Mouse (Mus musculus): ENCODE data around the gene Pou4f2. TPM values are rescaled to one million over a fixed set of nuclear protein-coding genes. Genes with fewer than 3 reads are reported as not detected.

The Pou4f2 gene
- polyA plus RNA-seq, 1 experiment from 2014 or later, result 5.3 TPM

DNA sequence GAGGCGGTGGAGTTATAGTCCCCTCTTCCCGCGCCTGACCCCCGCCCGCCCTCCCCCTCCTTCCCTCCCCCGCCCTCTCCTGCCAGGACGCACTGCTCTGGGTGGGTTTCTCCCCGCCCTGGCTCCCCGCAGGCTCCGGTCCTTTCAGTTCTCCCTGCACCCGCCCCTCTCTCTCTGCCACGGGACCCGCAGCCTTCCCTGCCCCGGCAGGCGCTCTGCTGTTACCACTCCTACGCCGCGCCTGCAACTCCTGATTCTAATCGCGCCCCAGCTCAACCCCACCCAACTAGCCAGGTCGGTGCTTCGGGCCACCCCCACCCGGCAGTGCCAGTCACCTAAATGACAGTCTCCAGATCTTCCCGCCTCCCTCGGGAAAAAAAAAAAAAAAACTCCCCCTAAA lies 216 bp upstream of the Pou4f2 start:
- peaks cover 26% of the 10 kb centered on the region for H3K27me3 ChIP-seq (replicated peaks; ENCODE audit: control insufficient read depth, insufficient read depth, low read length)
- no peaks in the 10 kb centered on the region for H3K36me3 ChIP-seq (ENCODE audit: control insufficient read depth, insufficient read depth, low read length)
- peak overlapping the region; percentile 61 for H3K9ac ChIP-seq (ENCODE audit: low read depth, low read length)
- H3K27ac ChIP-seq (ENCODE audit: low read depth, low read length), result no peak overlapping the region
- no peaks in the 10 kb centered on the region for H3K9me3 ChIP-seq (ENCODE audit: control insufficient read depth, low read length)
- peak overlapping the region; percentile 52 for H3K4me3 ChIP-seq (ENCODE audit: low read length)
- H3K4me2 ChIP-seq (ENCODE audit: low read length), result peak overlapping the region; percentile 90
- 2% methylated on average over 13 of the region's 25 CpGs for WGBS
- peak; percentile 37 for ATAC-seq
- peaks cover 26% of the 10 kb centered on the region for H3K4me1 ChIP-seq (ENCODE audit: control insufficient read depth, insufficient read depth, low read depth, low read length)

- Histone ChIP-seq H3K36me3 (ENCODE audit: control insufficient read depth, insufficient read depth, low read length) (no peaks in the 10 kb centered on the region), H3K27ac (ENCODE audit: low read depth, low read length) (no peak overlapping the region), H3K4me1 (ENCODE audit: control insufficient read depth, insufficient read depth, low read depth, low read length) (peaks cover 26% of the 10 kb centered on the region), H3K4me3 (ENCODE audit: low read length) (peak overlapping the region; percentile 52), H3K9me3 (ENCODE audit: control insufficient read depth, low read length) (no peaks in the 10 kb centered on the region), H3K9ac (ENCODE audit: low read depth, low read length) (peak overlapping the region; percentile 61; the same call in 1 of the 2 replicates), H3K27me3 (replicated peaks; ENCODE audit: control insufficient read depth, insufficient read depth, low read length) (peaks cover 30% of the 10 kb centered on the region), H3K4me2 (ENCODE audit: low read length) (peak overlapping the region; percentile 90)
- 2% methylated on average over 18 of the region's 18 CpGs for WGBS
- no peak for ATAC-seq
These were observed 853 bp downstream of the Pou4f2 start for GRCm38 (mm10) chr8:78435624-78435960.

- peaks cover 30% of the 10 kb centered on the region for H3K27me3 ChIP-seq (replicated peaks; ENCODE audit: control insufficient read depth, insufficient read depth, low read length)
- no peak overlapping the region for H3K9ac ChIP-seq (ENCODE audit: low read depth, low read length)
- no peak for ATAC-seq
- H3K4me1 ChIP-seq (ENCODE audit: control insufficient read depth, insufficient read depth, low read depth, low read length), result peaks cover 26% of the 10 kb centered on the region
- under 1% methylated on average over 62 of the region's 62 CpGs for WGBS
- peak overlapping the region; percentile 52 for H3K4me3 ChIP-seq (ENCODE audit: low read length)
- peak overlapping the region; percentile 90 for H3K4me2 ChIP-seq (ENCODE audit: low read length)
- H3K36me3 ChIP-seq (ENCODE audit: control insufficient read depth, insufficient read depth, low read length), result no peaks in the 10 kb centered on the region
- no peak overlapping the region; the same call in 1 of the 2 replicates for H3K27ac ChIP-seq (ENCODE audit: low read depth, low read length)
- no peaks in the 10 kb centered on the region for H3K9me3 ChIP-seq (ENCODE audit: control insufficient read depth, low read length)
These were observed 1.4 kb downstream of the Pou4f2 start for GRCm38 (mm10) chr8:78434823-78435623.

DNA sequence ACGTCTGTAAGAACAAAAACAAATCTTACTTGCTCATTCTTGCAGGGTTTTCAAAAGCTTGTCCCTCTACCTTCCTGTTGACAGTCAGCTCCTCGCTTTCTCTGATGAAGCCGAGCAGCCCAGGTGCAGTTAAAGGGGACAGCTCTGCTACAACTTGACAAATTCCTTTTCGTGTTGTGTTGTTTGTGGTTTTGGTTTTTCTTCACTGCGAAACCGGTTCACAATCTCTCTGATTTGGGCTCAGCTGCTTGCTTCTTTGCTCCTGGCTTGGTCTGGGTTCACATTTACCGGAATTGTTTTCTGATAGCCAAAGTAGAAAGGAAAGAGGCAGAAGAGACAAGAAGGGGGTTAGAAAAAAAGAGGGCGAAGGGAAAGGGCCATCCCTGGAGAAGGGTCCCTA lies 2.1 kb downstream of the Pou4f2 start:
- no peaks in the 10 kb centered on the region for H3K9me3 ChIP-seq (ENCODE audit: control insufficient read depth, low read length)
- no peak overlapping the region for H3K9ac ChIP-seq (ENCODE audit: low read depth, low read length)
- H3K36me3 ChIP-seq (ENCODE audit: control insufficient read depth, insufficient read depth, low read length), result no peaks in the 10 kb centered on the region
- no peak overlapping the region for H3K27ac ChIP-seq (ENCODE audit: low read depth, low read length)
- peaks cover 26% of the 10 kb centered on the region for H3K4me1 ChIP-seq (ENCODE audit: control insufficient read depth, insufficient read depth, low read depth, low read length)
- peak overlapping the region; percentile 43 for H3K4me2 ChIP-seq (ENCODE audit: low read length)
- peak overlapping the region; percentile 52 for H3K4me3 ChIP-seq (ENCODE audit: low read length)
- no peak for ATAC-seq
- H3K27me3 ChIP-seq (replicated peaks; ENCODE audit: control insufficient read depth, insufficient read depth, low read length), result peaks cover 31% of the 10 kb centered on the region
- WGBS, result 2% methylated on average over 8 of the region's 8 CpGs

DNA sequence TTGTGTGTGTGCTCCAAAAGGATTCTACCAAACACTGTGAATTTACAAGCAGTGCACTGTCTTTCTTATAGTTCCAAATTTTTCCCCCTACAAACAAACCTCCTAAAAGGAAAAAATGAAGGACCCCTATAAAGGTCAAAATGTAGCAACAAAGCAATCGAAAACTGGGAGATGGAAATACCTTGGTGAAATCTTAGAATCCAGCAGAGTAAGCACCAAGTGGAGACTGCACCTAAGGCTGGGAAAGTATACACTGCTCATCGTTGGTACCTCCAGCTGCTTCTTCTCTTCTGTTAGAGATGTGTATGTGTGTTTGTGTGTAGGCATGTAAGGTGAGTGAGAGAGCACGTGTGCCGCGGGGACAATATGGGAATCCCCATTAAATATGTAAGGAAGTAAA lies 3.1 kb downstream of the Pou4f2 start:
- H3K4me2 ChIP-seq (ENCODE audit: low read length), result no peak overlapping the region

DNA sequence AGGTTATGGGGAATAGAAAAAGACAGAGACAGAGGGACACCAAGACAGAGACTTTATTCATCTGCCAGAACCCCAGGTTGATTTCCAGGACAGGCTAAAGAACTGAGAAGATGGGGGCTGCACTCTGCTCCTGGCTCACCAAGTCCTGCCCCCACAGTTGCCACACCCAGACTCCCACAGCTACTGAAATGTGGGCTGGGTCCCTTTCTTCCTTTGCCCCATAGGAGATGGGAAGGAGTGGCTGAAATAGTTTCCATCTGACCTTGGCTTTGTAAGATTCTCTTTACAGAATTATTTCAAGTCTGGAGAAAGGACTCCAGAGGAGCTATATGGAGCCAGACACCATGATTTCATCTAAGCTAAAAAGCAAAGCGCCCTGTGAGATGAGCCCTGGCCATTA lies 4.0 kb downstream of the Pou4f2 start:
- no peaks in the 10 kb centered on the region for H3K9me3 ChIP-seq (ENCODE audit: control insufficient read depth, low read length)
- no peak overlapping the region for H3K27ac ChIP-seq (ENCODE audit: low read depth, low read length)
- WGBS, result 25% methylated on average over 1 of the region's 1 CpGs
- H3K27me3 ChIP-seq (replicated peaks; ENCODE audit: control insufficient read depth, insufficient read depth, low read length), result peaks cover 34% of the 10 kb centered on the region
- peaks cover 23% of the 10 kb centered on the region for H3K4me1 ChIP-seq (ENCODE audit: control insufficient read depth, insufficient read depth, low read depth, low read length)
- H3K4me3 ChIP-seq (ENCODE audit: low read length), result no peak overlapping the region
- H3K4me2 ChIP-seq (ENCODE audit: low read length), result peak overlapping the region; percentile 4; the same call in 1 of the 2 replicates
- H3K9ac ChIP-seq (ENCODE audit: low read depth, low read length), result no peak overlapping the region
- ATAC-seq, result no peak
- no peaks in the 10 kb centered on the region for H3K36me3 ChIP-seq (ENCODE audit: control insufficient read depth, insufficient read depth, low read length)

More for the DNA sequence above, 3.1 kb downstream of the Pou4f2 start:
- Histone ChIP-seq H3K9ac (ENCODE audit: low read depth, low read length) (no peak overlapping the region), H3K27ac (ENCODE audit: low read depth, low read length) (no peak overlapping the region), H3K4me1 (ENCODE audit: control insufficient read depth, insufficient read depth, low read depth, low read length) (peaks cover 26% of the 10 kb centered on the region), H3K36me3 (ENCODE audit: control insufficient read depth, insufficient read depth, low read length) (no peaks in the 10 kb centered on the region), H3K4me3 (ENCODE audit: low read length) (peak overlapping the region; percentile 16), H3K27me3 (replicated peaks; ENCODE audit: control insufficient read depth, insufficient read depth, low read length) (peaks cover 34% of the 10 kb centered on the region), H3K9me3 (ENCODE audit: control insufficient read depth, low read length) (no peaks in the 10 kb centered on the region)
- ATAC-seq, result no peak
- WGBS, result 14% methylated on average over 5 of the region's 5 CpGs

DNA sequence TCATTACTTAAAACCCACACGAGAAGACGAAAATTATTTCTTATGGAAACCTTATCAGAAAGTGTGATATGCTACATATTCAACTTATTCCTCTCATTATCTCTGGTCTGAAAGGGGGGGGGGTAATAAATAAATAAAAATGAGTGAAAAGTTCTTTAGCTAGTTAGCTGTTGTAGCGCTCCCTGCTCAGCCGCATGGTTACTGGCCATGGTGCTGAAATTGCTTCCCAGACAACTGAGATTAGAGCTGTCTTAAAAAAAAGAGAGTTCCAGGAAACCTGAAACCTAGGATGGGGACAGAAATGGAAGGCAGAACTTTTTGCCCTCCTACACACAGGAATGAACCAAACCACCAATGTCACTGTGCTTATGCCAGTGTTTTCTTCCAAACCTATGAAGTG lies 5.1 kb downstream of the Pou4f2 start:
- no peak overlapping the region for H3K4me2 ChIP-seq (ENCODE audit: low read length)
- no peak overlapping the region for H3K9ac ChIP-seq (ENCODE audit: low read depth, low read length)
- no peaks in the 10 kb centered on the region for H3K36me3 ChIP-seq (ENCODE audit: control insufficient read depth, insufficient read depth, low read length)
- no peak overlapping the region; the same call in 1 of the 2 replicates for H3K4me3 ChIP-seq (ENCODE audit: low read length)
- 7% methylated on average over 4 of the region's 4 CpGs for WGBS
- H3K9me3 ChIP-seq (ENCODE audit: control insufficient read depth, low read length), result no peaks in the 10 kb centered on the region
- ATAC-seq, result no peak
- peaks cover 34% of the 10 kb centered on the region for H3K27me3 ChIP-seq (replicated peaks; ENCODE audit: control insufficient read depth, insufficient read depth, low read length)
- no peak overlapping the region for H3K27ac ChIP-seq (ENCODE audit: low read depth, low read length)
- H3K4me1 ChIP-seq (ENCODE audit: control insufficient read depth, insufficient read depth, low read depth, low read length), result peaks cover 16% of the 10 kb centered on the region

DNA sequence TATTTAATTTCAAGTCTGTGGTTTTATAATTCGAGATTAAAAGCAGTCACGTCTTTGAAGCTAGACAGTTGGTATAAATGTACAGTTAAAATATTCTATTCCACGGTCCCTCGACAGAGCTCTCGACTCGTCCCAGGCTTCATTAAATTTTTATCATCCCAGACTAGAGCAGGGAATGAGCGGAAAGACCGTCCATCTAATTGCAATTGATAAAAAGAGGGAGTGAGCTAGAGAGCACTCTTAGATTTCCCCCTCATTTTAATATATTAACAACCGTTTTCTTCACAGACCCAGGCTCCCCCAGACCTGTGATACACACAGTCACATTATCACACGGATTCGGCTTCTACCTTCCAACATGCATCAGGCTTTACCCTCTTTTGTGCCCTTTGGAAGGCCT lies 8.3 kb downstream of the Pou4f2 start:
- Histone ChIP-seq H3K9me3 (ENCODE audit: control insufficient read depth, low read length) (no peaks in the 10 kb centered on the region), H3K4me1 (ENCODE audit: control insufficient read depth, insufficient read depth, low read depth, low read length) (peaks cover 3% of the 10 kb centered on the region; the same call in 1 of the 2 replicates), H3K4me3 (ENCODE audit: low read length) (no peak overlapping the region), H3K4me2 (ENCODE audit: low read length) (no peak overlapping the region), H3K36me3 (ENCODE audit: control insufficient read depth, insufficient read depth, low read length) (no peaks in the 10 kb centered on the region), H3K27me3 (replicated peaks; ENCODE audit: control insufficient read depth, insufficient read depth, low read length) (peaks cover 44% of the 10 kb centered on the region), H3K9ac (ENCODE audit: low read depth, low read length) (no peak overlapping the region), H3K27ac (ENCODE audit: low read depth, low read length) (no peak overlapping the region)
- 3% methylated on average over 11 of the region's 11 CpGs for WGBS
- peak; percentile 43; the same call in 1 of the 2 replicates for ATAC-seq

DNA sequence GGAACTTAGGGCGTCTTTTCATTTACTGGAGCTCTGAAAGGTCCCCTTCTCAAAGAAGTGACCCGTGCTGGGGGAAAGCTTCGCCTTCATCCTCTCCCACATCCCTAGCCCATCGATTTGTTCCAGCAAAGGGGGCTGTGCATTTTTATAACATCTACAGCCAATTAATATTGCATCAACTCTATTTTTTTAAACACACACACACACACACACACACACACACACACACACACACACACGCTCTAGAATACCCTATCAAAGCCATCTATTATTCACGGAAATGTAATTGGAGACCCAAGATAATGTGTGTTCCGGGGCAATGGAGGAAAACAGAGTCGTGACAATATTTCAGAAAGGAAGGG lies 8.7 kb downstream of the Pou4f2 start:
- Histone ChIP-seq H3K4me1 (ENCODE audit: control insufficient read depth, insufficient read depth, low read depth, low read length) (peaks cover 3% of the 10 kb centered on the region; the same call in 1 of the 2 replicates), H3K9ac (ENCODE audit: low read depth, low read length) (no peak overlapping the region), H3K9me3 (ENCODE audit: control insufficient read depth, low read length) (no peaks in the 10 kb centered on the region), H3K4me2 (ENCODE audit: low read length) (peak overlapping the region; percentile 42), H3K27me3 (replicated peaks; ENCODE audit: control insufficient read depth, insufficient read depth, low read length) (peaks cover 44% of the 10 kb centered on the region), H3K27ac (ENCODE audit: low read depth, low read length) (no peak overlapping the region), H3K4me3 (ENCODE audit: low read length) (no peak overlapping the region; the same call in 1 of the 2 replicates), H3K36me3 (ENCODE audit: control insufficient read depth, insufficient read depth, low read length) (no peaks in the 10 kb centered on the region)
- 1% methylated on average over 8 of the region's 8 CpGs for WGBS
- no peak for ATAC-seq

Data from hindbrain, embryonic 16.5 days (tissue).